Mouse (Mus musculus) neural tube, embryonic 11.5 days (tissue): Measurements from ENCODE around the gene Helq. TPM values are rescaled to one million over a fixed set of nuclear protein-coding genes. Genes with fewer than 3 reads are reported as not detected.

Source experiments
- ATAC-seq: fragments of 200-750 bp; cut with Nextera tagmentation; 2 replicates; pipeline ENCODE4 v1.8.0; 2017; ENCODE audit warnings: moderate number of reproducible peaks, mild to moderate bottlenecking, moderate TSS enrichment, moderate library complexity; ENCODE audit not compliant: insufficient read depth, low FRiP score, low TSS enrichment
- DNase-seq: peaks from one replicate; pipeline ENCODE4 v3.0.0-alpha.2; 2015; ENCODE audit warnings: low spot score
- H3K27ac ChIP-seq: fragments of 300-500 bp; sonication (generic); 2 replicates; pipeline ENCODE4 v1.5.1; 2014; ENCODE audit warnings: low read depth, mild to moderate bottlenecking, low read length
- H3K27me3 ChIP-seq: fragments of 300-500 bp; sonication (generic); 2 replicates; pipeline ENCODE4 v1.6.1; 2014; ENCODE audit warnings: mild to moderate bottlenecking, low read length, mixed read lengths; ENCODE audit not compliant: control insufficient read depth, insufficient read depth
- H3K36me3 ChIP-seq: fragments of 300-500 bp; sonication (generic); 2 replicates; pipeline ENCODE4 v1.6.1; 2014; ENCODE audit warnings: mild to moderate bottlenecking, low read length, moderate library complexity, mixed read lengths; ENCODE audit not compliant: control insufficient read depth, insufficient read depth
- H3K4me1 ChIP-seq: fragments of 300-500 bp; sonication (generic); 2 replicates; pipeline ENCODE4 v1.6.1; 2014; ENCODE audit warnings: low read length, mixed read lengths; ENCODE audit not compliant: control insufficient read depth, insufficient read depth
- H3K4me2 ChIP-seq: fragments of 300-500 bp; sonication (generic); 2 replicates; pipeline ENCODE4 v1.6.1; 2014; ENCODE audit warnings: low read depth, mild to moderate bottlenecking, moderate library complexity
- H3K4me3 ChIP-seq: fragments of 300-500 bp; sonication (generic); 2 replicates; pipeline ENCODE4 v1.5.1; 2014; ENCODE audit warnings: low read depth, low read length
- H3K9ac ChIP-seq: fragments of 300-500 bp; sonication (generic); 2 replicates; pipeline ENCODE4 v1.6.1; 2014; ENCODE audit warnings: mild to moderate bottlenecking, low read length
- H3K9me3 ChIP-seq: fragments of 300-500 bp; sonication (generic); 2 replicates; pipeline ENCODE4 v1.6.1; 2016; ENCODE audit warnings: low read length; ENCODE audit not compliant: control insufficient read depth
- WGBS: fragments of 180-500 bp; shearing (Covaris S2); extraction: QIAGEN DNeasy Blood & Tissue Kit; methylation state at CpG from one replicate; pipeline ENCODE4 v1.1.7; 2014; 5-methylcytosine and 5-hydroxymethylcytosine counted together
- polyA plus RNA-seq: library from polyadenylated mRNA; unstranded; fragments of >200 nt; fragmentation: Nextera tagmentation; extraction: Ambion mirVana; gene quantifications from 2 replicates; pipeline ENCODE4 v1.2.1, GENCODE M21; 2014

Helq gene
- polyA plus RNA-seq, 1 experiment from 2014 or later = 24.0 TPM

- no peaks in the 10 kb centered on the region for H3K36me3 ChIP-seq
- 36% methylated on average over 16 of the region's 16 CpGs for whole genome bisulfite sequencing
- no peak overlapping the region for H3K27ac ChIP-seq
- H3K9ac ChIP-seq = peak overlapping the region; percentile 82
- H3K4me3 ChIP-seq = peak overlapping the region; percentile 79
- ATAC-seq (peak; percentile 59; the same call in 1 of the 2 replicates), DNase-seq (no peak)
- peak overlapping the region; percentile 53 for H3K4me2 ChIP-seq
- no peaks in the 10 kb centered on the region for H3K9me3 ChIP-seq
- H3K4me1 ChIP-seq = peaks cover 3% of the 10 kb centered on the region; the same call in 1 of the 2 replicates
- no peaks in the 10 kb centered on the region for H3K27me3 ChIP-seq
These were observed 21.4 kb upstream of the Helq start for GRCm38 (mm10) chr5:100819568-100820480.

GRCm38 (mm10) chr5:100818341-100818740 is 19.9 kb upstream of the Helq start:
- no peak overlapping the region for H3K4me2 ChIP-seq
- 79% methylated on average over 4 of the region's 4 CpGs for WGBS
- no peaks in the 10 kb centered on the region for H3K36me3 ChIP-seq
- H3K9me3 ChIP-seq = no peaks in the 10 kb centered on the region
- H3K4me1 ChIP-seq = peaks cover 3% of the 10 kb centered on the region; the same call in 1 of the 2 replicates
- H3K27ac ChIP-seq = no peak overlapping the region
- H3K4me3 ChIP-seq = no peak overlapping the region
- H3K27me3 ChIP-seq = no peaks in the 10 kb centered on the region
- ATAC-seq (no peak), DNase-seq (no peak)
- H3K9ac ChIP-seq = no peak overlapping the region

GRCm38 (mm10) chr5:100794084-100794483 is 4.3 kb downstream of the Helq start:
- H3K9ac ChIP-seq = no peak overlapping the region
- ATAC-seq = no peak
- H3K4me2 ChIP-seq = no peak overlapping the region
- H3K36me3 ChIP-seq = peaks cover 5% of the 10 kb centered on the region
- no peaks in the 10 kb centered on the region for H3K27me3 ChIP-seq
- no peak overlapping the region for H3K27ac ChIP-seq
- no peaks in the 10 kb centered on the region for H3K9me3 ChIP-seq
- DNase-seq = no peak
- no peak overlapping the region for H3K4me3 ChIP-seq
- WGBS = 88% methylated on average over 5 of the region's 5 CpGs
- peaks cover 4% of the 10 kb centered on the region for H3K4me1 ChIP-seq

- no peak for ATAC-seq
- 93% methylated on average over 7 of the region's 7 CpGs for WGBS
These were observed 6.1 kb downstream of the Helq start for GRCm38 (mm10) chr5:100792261-100792660.

GRCm38 (mm10) chr5:100787527-100787926 is 10.9 kb downstream of the Helq start:
- DNase-seq = no peak

More at GRCm38 (mm10) chr5:100792261-100792660, 6.1 kb downstream of the Helq start:
- H3K27ac ChIP-seq = no peak overlapping the region
- H3K4me3 ChIP-seq = no peak overlapping the region
- no peak for DNase-seq
- peaks cover under 1% of the 10 kb centered on the region for H3K4me1 ChIP-seq
- no peak overlapping the region for H3K4me2 ChIP-seq
- no peak overlapping the region for H3K9ac ChIP-seq
- peaks cover 7% of the 10 kb centered on the region for H3K36me3 ChIP-seq
- H3K9me3 ChIP-seq = no peaks in the 10 kb centered on the region
- H3K27me3 ChIP-seq = no peaks in the 10 kb centered on the region

GRCm38 (mm10) chr5:100779002-100779401 is 19.4 kb downstream of the Helq start:
- DNase-seq = no peak
- H3K9me3 ChIP-seq = no peaks in the 10 kb centered on the region
- no peak overlapping the region for H3K27ac ChIP-seq
- no peaks in the 10 kb centered on the region for H3K4me1 ChIP-seq
- H3K4me3 ChIP-seq = no peak overlapping the region
- no peak overlapping the region for H3K4me2 ChIP-seq
- no peak overlapping the region for H3K9ac ChIP-seq
- H3K27me3 ChIP-seq = no peaks in the 10 kb centered on the region
- ATAC-seq = no peak
- WGBS = 95% methylated on average over 13 of the region's 13 CpGs
- H3K36me3 ChIP-seq = peaks cover 4% of the 10 kb centered on the region; the same call in 1 of the 2 replicates

More at GRCm38 (mm10) chr5:100787527-100787926, 10.9 kb downstream of the Helq start:
- Histone ChIP-seq H3K27ac (no peak overlapping the region), H3K9me3 (no peaks in the 10 kb centered on the region), H3K4me3 (no peak overlapping the region), H3K9ac (no peak overlapping the region), H3K4me1 (no peaks in the 10 kb centered on the region), H3K36me3 (peaks cover 4% of the 10 kb centered on the region; the same call in 1 of the 2 replicates), H3K4me2 (no peak overlapping the region), H3K27me3 (no peaks in the 10 kb centered on the region)
- 94% methylated on average over 9 of the region's 9 CpGs for WGBS
- no peak for ATAC-seq

- Histone ChIP-seq H3K4me2 (no peak overlapping the region), H3K9me3 (no peaks in the 10 kb centered on the region), H3K4me1 (no peaks in the 10 kb centered on the region), H3K36me3 (peaks cover 4% of the 10 kb centered on the region), H3K27me3 (no peaks in the 10 kb centered on the region), H3K27ac (no peak overlapping the region), H3K9ac (no peak overlapping the region), H3K4me3 (no peak overlapping the region)
- ATAC-seq (no peak), DNase-seq (no peak)
- WGBS = 95% methylated on average over 5 of the region's 5 CpGs
These were observed 21.5 kb downstream of the Helq start for GRCm38 (mm10) chr5:100776900-100777299.

GRCm38 (mm10) chr5:100775778-100776404 is 22.5 kb downstream of the Helq start:
- ATAC-seq = no peak
- Histone ChIP-seq H3K27me3 (no peaks in the 10 kb centered on the region), H3K4me3 (no peak overlapping the region), H3K4me2 (no peak overlapping the region), H3K9me3 (no peaks in the 10 kb centered on the region), H3K9ac (no peak overlapping the region; the same call in 1 of the 2 replicates), H3K27ac (no peak overlapping the region), H3K36me3 (peaks cover 3% of the 10 kb centered on the region), H3K4me1 (no peaks in the 10 kb centered on the region)
- no peak for DNase-seq
- 86% methylated on average over 13 of the region's 13 CpGs for WGBS
